Mouse (Mus musculus) gastrocnemius, adult 8-10 months (tissue): ENCODE measurements at regions not wholly inside any gene's neighbourhood (a gene's known extent, or its start where the extent isn't known, plus 50 kb on each side); places are given as distances from the start of the nearest gene placed in this dataset.

ENCODE experiments used
- DNase-seq, 2 experiments: peaks; one replicate each; pipeline ENCODE4 v3.0.0; 2022; ENCODE audit warnings: low spot score in 2 of 2

DNA sequence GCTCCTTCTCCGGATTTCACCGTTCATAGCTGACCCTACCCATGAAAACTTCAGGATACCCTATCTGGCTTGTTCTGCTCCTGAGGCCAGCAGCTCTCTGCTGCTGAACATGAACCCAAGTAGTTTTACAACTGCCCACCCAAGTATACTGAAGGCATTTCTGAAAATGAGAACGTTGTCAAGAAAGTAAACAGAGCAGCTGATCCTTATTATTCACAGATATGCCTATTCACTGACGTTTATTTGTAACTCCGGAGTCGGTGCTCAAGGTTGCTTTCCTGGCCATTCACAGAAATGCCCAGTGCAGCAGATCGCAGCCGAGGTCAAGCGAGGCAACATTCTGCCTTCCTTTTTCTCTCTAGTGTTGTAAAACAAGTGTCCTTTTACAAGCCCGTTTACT is 128.4 kb upstream of the N6amt1 start:
- DNase-seq: no peak

DNA sequence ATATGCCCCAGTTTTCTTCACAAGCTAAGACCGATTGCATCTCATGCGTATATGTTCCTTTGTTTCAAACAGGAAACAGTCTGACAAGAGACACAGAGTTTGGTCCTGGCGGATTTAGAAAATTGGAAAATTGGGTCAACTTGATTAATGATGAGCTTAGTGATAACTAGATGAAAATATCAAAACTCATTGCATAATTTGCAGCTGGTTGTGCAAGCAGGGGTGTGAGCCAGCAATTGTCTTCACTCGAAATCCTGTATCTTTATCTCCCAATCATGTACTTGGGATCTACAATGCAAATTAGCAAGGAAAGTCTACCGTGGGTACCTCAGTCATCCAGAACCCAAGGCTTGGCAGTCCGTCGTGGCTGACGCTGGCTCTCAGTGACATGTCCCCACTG is 128.9 kb upstream of the N6amt1 start:
- no peak for DNase-seq

DNA sequence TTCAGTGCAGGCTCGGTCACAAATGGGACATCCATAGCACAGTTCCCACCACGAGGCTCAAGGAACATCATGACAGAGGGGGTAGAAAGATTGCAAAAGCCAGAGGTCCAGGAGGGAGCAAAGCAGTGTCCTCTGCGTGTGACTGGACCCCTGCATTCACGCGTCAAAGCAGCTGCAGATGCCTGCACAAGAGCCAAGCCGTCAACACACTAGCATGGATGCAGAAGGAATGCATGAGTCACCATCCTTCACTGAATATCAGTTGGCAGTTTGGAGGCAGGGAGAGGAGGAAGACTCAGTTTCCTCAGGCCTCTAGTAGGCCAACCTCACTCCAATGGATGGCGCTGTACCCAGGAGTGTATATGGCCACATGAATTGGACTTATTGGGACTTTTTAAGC is 130.0 kb upstream of the N6amt1 start:
- DNase-seq: no peak

DNA sequence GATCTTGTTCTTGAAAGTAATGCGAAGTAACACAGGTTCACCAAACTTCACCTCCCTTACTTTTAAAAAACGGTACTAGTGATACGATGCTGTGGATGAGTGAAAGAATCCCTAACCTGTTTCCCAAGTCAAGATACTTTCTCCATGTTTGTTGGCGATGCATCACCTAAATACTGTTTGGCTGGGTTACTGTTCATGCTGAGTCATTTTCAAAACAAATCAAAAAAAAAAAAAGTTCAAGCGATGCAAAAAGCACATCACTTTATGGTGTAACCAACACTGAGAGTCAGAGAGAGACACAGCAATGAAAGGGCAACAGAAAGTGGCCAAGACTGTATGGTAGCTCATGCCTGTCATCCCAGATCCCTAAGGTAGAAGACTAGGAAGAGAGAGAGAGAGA is 133.4 kb upstream of the N6amt1 start:
- no peak for DNase-seq

GRCm38 (mm10) chr16:87220201-87220600 is 133.8 kb upstream of the N6amt1 start:
- no peak for DNase-seq

DNA sequence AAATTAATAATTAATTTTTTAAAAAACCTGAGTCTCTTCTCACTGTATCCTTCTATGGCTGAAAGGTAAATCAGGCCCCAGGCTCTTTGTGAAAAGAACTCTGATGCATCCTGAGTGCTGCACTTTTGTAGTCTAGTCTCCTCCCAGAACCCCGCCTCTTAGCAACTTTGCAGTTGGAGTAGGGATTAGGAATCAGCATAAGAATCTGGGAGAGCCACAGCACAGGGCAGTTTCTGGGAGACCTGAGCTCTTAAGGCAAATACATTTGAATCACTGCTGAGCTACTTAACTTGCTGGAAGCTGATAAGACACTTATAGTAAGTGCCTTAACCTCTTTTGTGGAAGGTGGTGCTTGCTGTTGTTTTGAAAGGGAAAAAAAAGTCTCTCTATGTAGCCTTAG is 146.1 kb upstream of the N6amt1 start:
- DNase-seq: no peak

GRCm38 (mm10) chr16:87190471-87190870 is 163.5 kb upstream of the N6amt1 start:
- no peak for DNase-seq

- DNase-seq: no peak
Measured at GRCm38 (mm10) chr16:87188737-87189136, 165.2 kb upstream of the N6amt1 start.

DNA sequence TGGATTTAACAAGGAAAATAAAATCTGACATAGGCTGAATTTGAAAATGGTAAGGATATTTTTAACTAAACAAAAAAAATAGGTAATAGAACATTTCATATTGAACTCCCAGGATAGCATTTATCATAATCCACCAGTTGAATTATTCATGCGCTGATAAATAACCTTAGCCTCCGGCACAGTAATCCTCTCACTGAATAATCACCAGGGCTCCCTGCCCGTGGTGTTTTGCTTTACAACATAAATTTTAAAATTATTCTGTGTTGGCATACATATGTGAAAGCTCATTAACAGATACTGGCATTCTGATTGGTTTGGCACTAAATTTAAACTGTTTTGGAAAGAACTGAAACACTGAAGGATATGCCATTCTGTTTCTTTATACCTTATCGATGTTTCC is 181.6 kb upstream of the N6amt1 start:
- no peak for DNase-seq

DNA sequence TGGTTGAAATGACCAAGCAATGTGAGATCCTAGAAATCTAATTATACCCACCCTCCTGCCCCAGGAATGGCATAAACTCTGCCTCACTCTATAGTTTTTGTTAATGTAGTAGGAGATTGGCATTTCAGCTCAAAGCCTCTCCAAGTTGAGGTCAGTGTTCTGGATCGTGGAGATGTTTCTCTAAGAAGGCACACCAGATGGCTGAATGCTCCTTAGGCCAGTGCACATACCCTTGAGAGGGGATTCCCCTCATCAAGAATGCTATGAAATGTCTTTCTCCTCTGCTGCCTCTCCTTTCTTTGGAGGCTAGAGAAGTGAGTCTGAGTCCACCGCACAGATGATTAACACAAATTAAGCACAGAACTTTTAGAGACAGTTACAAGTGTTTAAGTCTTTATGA is 214.7 kb upstream of the N6amt1 start:
- DNase-seq: no peak

DNA sequence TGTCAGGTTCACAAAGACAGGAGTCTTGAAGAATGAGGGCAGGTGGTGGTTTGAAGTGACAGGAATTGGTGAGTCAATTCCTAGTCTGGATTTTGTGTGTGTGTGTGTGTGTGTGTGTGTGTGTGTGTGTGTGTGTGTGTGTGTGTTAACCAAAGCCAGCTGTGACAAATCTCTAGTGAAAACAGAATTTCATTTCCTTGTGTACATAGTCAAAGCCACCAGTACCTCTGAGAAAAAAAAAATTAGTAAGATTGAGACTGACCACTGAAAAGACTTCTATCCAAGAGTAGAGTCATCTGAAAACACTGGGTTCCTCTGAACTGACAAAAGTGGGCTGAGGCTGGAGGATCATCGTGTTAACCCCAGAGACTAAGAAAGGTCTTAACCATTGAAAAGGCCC is 217.5 kb upstream of the N6amt1 start:
- no peak for DNase-seq

DNA sequence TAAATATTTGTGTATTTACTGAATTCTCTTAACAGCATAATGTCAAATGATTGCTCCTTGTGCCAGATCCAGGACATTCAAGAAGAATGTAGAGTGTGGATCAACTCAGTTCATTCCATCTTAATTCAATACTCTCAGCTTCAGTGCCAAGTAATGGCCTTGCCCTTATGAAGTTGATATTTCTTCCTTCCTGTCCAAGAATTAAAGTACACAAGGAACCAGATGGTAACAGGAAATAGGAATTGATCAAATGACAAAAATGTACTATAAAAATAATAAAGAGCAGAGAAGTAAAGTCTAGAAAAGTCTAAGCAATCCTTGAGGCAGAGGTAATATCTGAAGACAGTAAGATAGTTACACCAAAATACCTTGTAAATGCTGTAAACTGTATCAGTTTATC is 219.5 kb upstream of the N6amt1 start:
- no peak for DNase-seq

DNA sequence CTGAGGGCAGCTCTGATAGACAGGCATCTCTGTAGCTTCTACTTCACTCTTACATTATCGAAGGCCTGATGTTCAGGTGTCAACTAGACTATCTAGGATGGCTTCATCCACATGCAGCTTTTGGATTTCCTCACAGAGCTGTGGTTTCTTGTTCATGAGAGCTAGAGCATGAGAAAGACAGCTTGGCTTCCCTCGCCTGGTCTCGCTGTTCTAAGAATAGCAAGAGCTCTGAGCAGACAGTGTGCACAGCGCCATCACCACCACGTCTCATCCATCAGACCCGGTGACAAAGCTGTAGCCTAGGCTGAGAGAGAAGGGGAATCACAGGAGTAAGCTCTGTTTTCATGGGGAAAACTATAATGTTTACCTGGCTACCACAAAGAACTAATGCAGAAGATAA is 220.1 kb upstream of the N6amt1 start:
- DNase-seq: no peak

DNA sequence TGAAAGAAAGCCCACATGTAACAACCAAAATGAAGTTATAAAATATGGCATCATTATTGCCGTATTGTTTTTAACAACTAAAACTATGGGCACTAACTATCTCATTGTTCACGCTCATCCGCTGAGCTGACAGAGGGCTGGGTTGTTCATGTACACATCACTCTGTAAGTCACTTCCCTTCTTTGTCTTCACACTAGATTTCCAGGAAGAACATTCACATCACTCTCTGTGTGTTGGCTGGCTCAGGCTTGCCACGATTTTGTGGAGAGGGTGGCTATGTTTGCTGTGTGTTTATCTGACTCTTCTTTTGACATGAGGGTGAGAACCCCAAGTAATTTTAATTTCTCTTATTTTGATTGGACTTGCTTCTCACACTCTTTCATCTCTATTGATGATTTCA is 221.9 kb upstream of the N6amt1 start:
- no peak for DNase-seq

DNA sequence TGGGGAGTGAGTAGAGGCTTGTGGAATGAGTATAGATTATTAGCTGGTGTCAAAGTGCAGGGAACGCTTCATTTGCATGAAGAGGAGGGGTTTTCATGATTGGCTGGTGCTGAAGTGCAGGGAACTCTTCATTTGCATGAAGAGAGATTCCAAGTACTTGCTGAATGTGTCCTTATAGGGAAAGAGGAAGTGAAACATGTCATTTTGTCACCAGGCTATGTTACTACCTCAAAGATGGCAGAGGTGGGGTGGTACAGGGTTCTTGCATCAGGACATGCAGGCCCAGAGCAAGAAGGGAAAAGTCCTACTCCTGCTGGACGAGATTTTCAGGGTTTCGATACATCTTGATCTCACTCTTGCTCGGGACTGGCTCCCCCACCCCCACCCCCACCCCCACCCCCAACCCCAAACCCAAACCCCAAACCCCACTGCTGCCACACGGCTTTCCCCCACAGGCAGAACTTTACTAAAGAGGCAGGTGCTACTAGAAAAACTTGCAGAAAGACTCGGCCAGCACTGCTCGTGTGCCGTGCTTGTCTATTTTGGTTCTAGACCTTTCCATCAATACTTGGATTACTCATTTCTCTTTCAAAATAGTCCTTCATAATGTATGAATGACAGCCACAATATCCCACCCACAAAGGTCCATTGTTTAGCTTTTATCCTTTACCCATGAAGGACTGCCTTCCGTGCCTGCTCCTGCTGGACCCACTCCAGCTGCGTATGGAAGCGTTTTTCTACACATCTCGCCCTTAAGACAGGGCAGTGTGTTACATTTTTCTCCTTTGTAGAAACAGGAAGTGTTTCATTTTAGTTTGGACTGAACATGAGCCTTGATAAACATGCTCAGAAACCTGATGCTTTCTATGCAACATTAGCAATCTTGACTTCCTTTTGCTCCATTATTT is 223.0 kb upstream of the N6amt1 start:
- DNase-seq: no peak

DNA sequence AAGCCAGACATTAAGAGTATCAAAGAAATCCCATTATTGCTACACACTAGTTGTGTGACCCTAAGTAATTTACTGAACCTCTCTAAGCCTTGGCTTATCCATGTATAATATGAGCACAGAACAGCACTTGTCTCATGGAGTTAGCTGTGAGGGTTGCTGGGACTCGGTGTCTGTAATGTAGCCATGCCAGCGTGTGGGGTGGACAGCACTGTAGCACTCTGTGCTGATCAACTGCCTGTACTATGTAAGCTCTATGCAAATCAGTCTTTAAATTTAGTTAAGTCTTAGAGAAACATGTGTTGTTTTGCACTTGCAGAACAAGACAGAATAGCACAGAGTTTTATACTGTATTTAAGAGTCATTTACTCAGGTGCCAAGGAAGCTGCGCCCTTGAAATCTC is 225.0 kb upstream of the N6amt1 start:
- no peak for DNase-seq

- DNase-seq: peak in 1 of 2 experiments; percentile 5
Measured at GRCm38 (mm10) chr16:87128230-87128629, 225.8 kb upstream of the N6amt1 start.

GRCm38 (mm10) chr16:87124519-87124918 is 229.5 kb upstream of the N6amt1 start:
- no peak for DNase-seq

GRCm38 (mm10) chr16:87103599-87103998 is 250.4 kb upstream of the N6amt1 start:
- DNase-seq: no peak

DNA sequence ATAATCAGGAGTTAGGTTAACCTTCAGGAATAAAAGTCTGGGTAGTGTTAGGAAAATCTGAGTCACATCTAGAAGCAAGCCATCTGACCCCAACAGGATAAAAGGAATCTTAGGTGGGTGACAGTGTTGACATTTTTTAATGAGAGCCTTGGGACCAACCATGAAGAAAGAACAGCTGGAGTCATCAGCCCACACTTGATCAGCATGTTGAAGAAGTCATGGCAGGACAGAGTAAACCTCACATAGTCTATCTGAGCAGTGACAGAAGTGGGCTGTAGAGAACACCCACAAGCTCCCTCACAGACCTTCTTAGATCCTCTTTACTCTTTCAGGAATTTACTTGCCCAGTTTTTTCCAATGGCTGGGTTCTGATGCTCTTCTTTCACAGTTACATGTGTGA is 251.9 kb upstream of the N6amt1 start:
- DNase-seq: no peak

DNA sequence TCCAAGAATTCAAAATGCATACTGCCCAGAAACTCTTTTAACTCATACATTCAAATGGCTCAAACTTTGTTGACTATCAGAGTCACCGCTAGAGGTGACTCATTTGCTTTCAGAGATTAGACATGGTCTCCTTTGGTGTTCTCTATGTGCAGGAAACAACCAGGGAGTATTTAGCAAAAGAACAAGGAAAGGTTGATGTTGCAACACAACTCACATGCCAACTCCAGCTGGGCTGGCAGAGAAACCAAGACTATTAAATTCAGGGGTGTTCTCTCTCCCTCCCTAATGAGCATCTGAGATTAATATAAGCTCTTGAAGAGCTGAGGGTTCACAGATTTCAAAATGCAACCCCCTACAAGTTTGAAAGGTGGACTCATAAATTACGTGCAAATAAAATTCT is 262.0 kb upstream of the N6amt1 start:
- peak; percentile 18 to 24 for DNase-seq

DNA sequence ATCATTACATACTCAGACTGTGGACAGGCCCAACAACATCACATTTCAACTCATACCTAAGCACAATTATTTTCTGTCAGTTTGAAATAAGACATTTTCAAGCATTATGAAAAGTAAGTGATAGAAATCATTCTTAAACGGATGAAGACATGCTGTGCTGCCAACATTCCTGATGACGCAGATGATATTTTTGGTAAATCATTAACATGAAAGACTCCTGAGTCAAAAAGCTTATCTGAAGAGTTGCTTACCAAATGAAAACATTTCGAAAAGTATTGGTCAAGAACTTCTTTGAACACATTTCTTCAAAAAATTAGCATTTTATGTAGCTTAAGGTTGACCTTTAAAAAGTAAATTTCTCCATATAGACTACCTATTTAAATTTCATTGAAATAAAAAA is 264.7 kb upstream of the N6amt1 start:
- no peak for DNase-seq

GRCm38 (mm10) chr16:87083505-87083904 is 270.5 kb upstream of the N6amt1 start:
- DNase-seq: no peak

DNA sequence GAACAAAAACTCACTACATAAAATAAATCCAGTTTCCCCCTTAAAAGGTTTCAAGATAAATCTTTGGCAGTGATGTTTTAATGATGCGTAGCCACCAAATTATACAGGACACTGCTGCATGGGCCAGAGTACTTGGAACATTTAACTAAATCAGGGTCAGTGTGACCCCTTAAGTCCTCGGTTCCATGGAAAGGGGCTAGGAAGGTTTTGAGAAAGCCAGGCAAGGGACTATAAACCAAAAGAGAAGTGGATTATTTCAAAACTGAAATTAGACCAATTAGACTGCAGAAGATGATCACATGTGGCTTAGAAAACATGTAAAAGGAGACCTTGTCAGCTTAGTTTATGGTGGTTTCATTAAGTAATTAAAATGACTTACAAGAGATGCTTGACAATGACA is 276.6 kb upstream of the N6amt1 start:
- DNase-seq: no peak
